Mouse (Mus musculus): Measurements from ENCODE around the gene Lypd4. TPM values are rescaled to one million over a fixed set of nuclear protein-coding genes. Genes with fewer than 3 reads are reported as not detected.
"Not testable (repeated sequence)": the region's sequence is repeated elsewhere in the genome, so short reads cannot be mapped to it uniquely, and the experiment has no call there.

The Lypd4 gene
- polyA plus RNA-seq, 1 experiment from 2014 or later, result not detected

- no peak overlapping the region for H3K4me2 ChIP-seq
- no peaks in the 10 kb centered on the region for H3K9me3 ChIP-seq (replicated peaks)
- ATAC-seq (ENCODE audit: low FRiP score), result no peak
- no peak overlapping the region for H3K4me3 ChIP-seq (replicated peaks)
- no peaks in the 10 kb centered on the region for H3K4me1 ChIP-seq
- 58% methylated on average over 3 of the region's 3 CpGs for WGBS
- H3K27ac ChIP-seq (replicated peaks), result no peak overlapping the region
- no peaks in the 10 kb centered on the region for H3K36me3 ChIP-seq
- no peaks in the 10 kb centered on the region for H3K27me3 ChIP-seq (replicated peaks)
- H3K9ac ChIP-seq (replicated peaks), result no peak overlapping the region
Observed at GRCm38 (mm10) chr7:24840331-24840730, 29.4 kb downstream of the Lypd4 start.

GRCm38 (mm10) chr7:24839410-24839808 is 30.3 kb downstream of the Lypd4 start:
- 87% methylated on average over 8 of the region's 8 CpGs for WGBS
- H3K4me2 ChIP-seq, result no peak overlapping the region
- no peak overlapping the region for H3K4me3 ChIP-seq (replicated peaks)
- H3K4me1 ChIP-seq, result no peaks in the 10 kb centered on the region
- no peaks in the 10 kb centered on the region for H3K9me3 ChIP-seq (replicated peaks)
- no peak for ATAC-seq (ENCODE audit: low FRiP score)
- H3K27me3 ChIP-seq (replicated peaks), result no peaks in the 10 kb centered on the region
- H3K27ac ChIP-seq (replicated peaks), result no peak overlapping the region
- H3K9ac ChIP-seq (replicated peaks), result no peak overlapping the region
- no peaks in the 10 kb centered on the region for H3K36me3 ChIP-seq

GRCm38 (mm10) chr7:24838732-24839409 is 30.9 kb downstream of the Lypd4 start:
- H3K36me3 ChIP-seq; H3K4me1 ChIP-seq; H3K9ac ChIP-seq (replicated peaks); H3K27ac ChIP-seq (replicated peaks); ATAC-seq (ENCODE audit: low FRiP score); H3K4me3 ChIP-seq (replicated peaks); H3K27me3 ChIP-seq (replicated peaks); H3K9me3 ChIP-seq (replicated peaks); H3K4me2 ChIP-seq: not testable (repeated sequence)
- WGBS, result 72% methylated on average over 12 of the region's 13 CpGs

DNA sequence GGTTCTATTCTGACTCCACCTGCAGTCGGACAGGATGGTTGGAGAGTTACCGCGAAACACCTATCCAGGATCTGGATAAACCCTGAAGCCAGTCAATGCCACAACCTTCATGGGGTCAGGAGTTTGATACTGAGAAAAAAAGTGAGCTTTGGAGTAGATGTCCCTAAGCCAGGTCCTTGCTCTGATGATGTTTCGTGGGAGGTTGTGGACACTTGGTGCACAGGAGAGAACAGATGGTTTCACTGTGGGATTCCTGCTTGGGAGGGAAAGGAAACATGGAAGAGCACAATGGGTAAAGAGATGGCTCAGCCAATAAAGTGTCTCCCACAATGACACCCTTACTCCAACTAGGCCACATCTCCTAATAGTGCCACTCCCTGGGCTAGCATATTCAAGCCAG is 42.6 kb downstream of the Lypd4 start:
- H3K27me3 ChIP-seq (replicated peaks), result no peaks in the 10 kb centered on the region; the same call in 1 of the 2 replicates
- H3K4me1 ChIP-seq, result no peaks in the 10 kb centered on the region
- no peak overlapping the region for H3K9ac ChIP-seq (replicated peaks)
- no peaks in the 10 kb centered on the region for H3K36me3 ChIP-seq
- no peak for ATAC-seq (ENCODE audit: low FRiP score)
- 93% methylated on average over 4 of the region's 4 CpGs for WGBS
- H3K4me3 ChIP-seq (replicated peaks), result no peak overlapping the region
- H3K4me2 ChIP-seq, result no peak overlapping the region
- H3K9me3 ChIP-seq (replicated peaks), result no peaks in the 10 kb centered on the region
- no peak overlapping the region for H3K27ac ChIP-seq (replicated peaks)

GRCm38 (mm10) chr7:24824452-24824851 is 45.3 kb downstream of the Lypd4 start:
- no peak for ATAC-seq (ENCODE audit: low FRiP score)
- H3K9me3 ChIP-seq (replicated peaks), result no peaks in the 10 kb centered on the region
- no peak overlapping the region for H3K9ac ChIP-seq (replicated peaks)
- 78% methylated on average over 7 of the region's 7 CpGs for WGBS
- H3K36me3 ChIP-seq, result no peaks in the 10 kb centered on the region
- H3K27me3 ChIP-seq (replicated peaks), result no peaks in the 10 kb centered on the region
- no peak overlapping the region for H3K4me2 ChIP-seq
- no peak overlapping the region for H3K4me3 ChIP-seq (replicated peaks)
- no peak overlapping the region for H3K27ac ChIP-seq (replicated peaks)
- no peaks in the 10 kb centered on the region for H3K4me1 ChIP-seq

GRCm38 (mm10) chr7:24817502-24817901 is 52.2 kb downstream of the Lypd4 start:
- Histone ChIP-seq H3K4me1 (no peaks in the 10 kb centered on the region), H3K9ac (replicated peaks) (no peak overlapping the region), H3K4me3 (replicated peaks) (no peak overlapping the region), H3K27ac (replicated peaks) (no peak overlapping the region), H3K27me3 (replicated peaks) (no peaks in the 10 kb centered on the region; the same call in 1 of the 2 replicates), H3K36me3 (no peaks in the 10 kb centered on the region), H3K9me3 (replicated peaks) (no peaks in the 10 kb centered on the region), H3K4me2 (no peak overlapping the region)
- 4% methylated on average over 3 of the region's 3 CpGs for WGBS
- no peak for ATAC-seq (ENCODE audit: low FRiP score)

Other genes with a start within 250 kb of the Lypd4 start
- 0.36 and 0.78 TPM in 2 replicates for gene Lypd3, start 233.4 kb downstream of the Lypd4 start, polyA plus RNA-seq (2015; fragmentation: Nextera tagmentation; extraction: Ambion mirVana)
- not detected in 2 replicates for gene Tex101, start 193.3 kb downstream of the Lypd4 start, polyA plus RNA-seq (2015; fragmentation: Nextera tagmentation; extraction: Ambion mirVana)
- gene BC049730, start 160.7 kb downstream of the Lypd4 start, polyA plus RNA-seq (2015; fragmentation: Nextera tagmentation; extraction: Ambion mirVana), result not detected in 2 replicates
- gene Gm4763, start 143.0 kb downstream of the Lypd4 start, polyA plus RNA-seq (2015; fragmentation: Nextera tagmentation; extraction: Ambion mirVana), result not detected in 2 replicates
- gene Cd177, start 109.6 kb downstream of the Lypd4 start, polyA plus RNA-seq (2015; fragmentation: Nextera tagmentation; extraction: Ambion mirVana), result 0.19 and 0.20 TPM in 2 replicates
- 0.29 and 0.74 TPM in 2 replicates for gene Ceacam10, start 92.7 kb downstream of the Lypd4 start, polyA plus RNA-seq (2015; fragmentation: Nextera tagmentation; extraction: Ambion mirVana)
- gene Gm9844, start 7.7 kb downstream of the Lypd4 start, polyA plus RNA-seq (2015; fragmentation: Nextera tagmentation; extraction: Ambion mirVana), result 27.5 and 33.4 TPM in 2 replicates
- 0.26 and 0.36 TPM in 2 replicates for gene Dmrtc2, start 116 bp upstream of the Lypd4 start, polyA plus RNA-seq (2015; fragmentation: Nextera tagmentation; extraction: Ambion mirVana)
- 1,165 and 1,469 TPM in 2 replicates for gene Rps19, start 14.4 kb upstream of the Lypd4 start, polyA plus RNA-seq (2015; fragmentation: Nextera tagmentation; extraction: Ambion mirVana)
- 0.35 and 0.45 TPM in 2 replicates for gene Cd79a, start 27.4 kb upstream of the Lypd4 start, polyA plus RNA-seq (2015; fragmentation: Nextera tagmentation; extraction: Ambion mirVana)
- gene Arhgef1, start 33.0 kb upstream of the Lypd4 start, polyA plus RNA-seq (2015; fragmentation: Nextera tagmentation; extraction: Ambion mirVana), result 78.5 and 85.3 TPM in 2 replicates
- 0.98 and 2.0 TPM in 2 replicates for gene Gm4881, start 74.6 kb upstream of the Lypd4 start, polyA plus RNA-seq (2015; fragmentation: Nextera tagmentation; extraction: Ambion mirVana)
- gene Rabac1, start 102.8 kb upstream of the Lypd4 start, polyA plus RNA-seq (2015; fragmentation: Nextera tagmentation; extraction: Ambion mirVana), result 297 and 336 TPM in 2 replicates
- 538 and 586 TPM in 2 replicates for gene Atp1a3, start 136.0 kb upstream of the Lypd4 start, polyA plus RNA-seq (2015; fragmentation: Nextera tagmentation; extraction: Ambion mirVana)
- gene Grik5, start 202.4 kb upstream of the Lypd4 start, polyA plus RNA-seq (2015; fragmentation: Nextera tagmentation; extraction: Ambion mirVana), result 14.9 and 17.8 TPM in 2 replicates
- gene Zfp574, start 202.6 kb upstream of the Lypd4 start, polyA plus RNA-seq (2015; fragmentation: Nextera tagmentation; extraction: Ambion mirVana), result 31.6 TPM in 2 replicates

All from neural tube, embryonic 15.5 days (tissue).